Mouse (Mus musculus): Measurements from ENCODE around the gene Sun1.

- TF ChIP-seq POLR2A (IDR thresholded peaks at IDR 0.05; ENCODE audit: control insufficient read depth in 1 of 2, insufficient read depth in 1 of 2, low read depth in 1 of 2, low read length in 2 of 2, poor library complexity in 1 of 2) (no peak), MAZ (IDR thresholded peaks at IDR 0.05; ENCODE audit: low read depth, low read length) (no peak), CTCF (IDR thresholded peaks at IDR 0.05 in 2 of 3, conservative IDR thresholded peaks at IDR 0.05 in 1 of 3; ENCODE audit: control insufficient read depth in 1 of 3, insufficient read depth in 1 of 3, low read depth in 2 of 3, low read length in 3 of 3, poor library complexity in 1 of 3, severe bottlenecking in 1 of 3) (no peak)
These were observed 9.5 kb upstream of the Sun1 start for GRCm38 (mm10) chr5:139190958-139191357.

All from MEL (cell line).